Mouse (Mus musculus) stomach, postnatal 0 days (tissue): ENCODE data around the gene Hexim2. TPM values are rescaled to one million over a fixed set of nuclear protein-coding genes. Genes with fewer than 3 reads are reported as not detected.

ENCODE experiments used
- ATAC-seq: fragments of 200-750 bp; cut with Nextera tagmentation; 2 replicates; pipeline ENCODE4 v1.8.0; 2017; ENCODE audit not compliant: low FRiP score, low TSS enrichment
- DNase-seq: peaks from one replicate; pipeline ENCODE4 v3.0.0-alpha.2; 2016; ENCODE audit warnings: low spot score
- H3K27ac ChIP-seq: fragments of 300-500 bp; sonication (generic); replicated peaks from 2 replicates; pipeline ENCODE4 v1.5.1; 2014; ENCODE audit warnings: mild to moderate bottlenecking, control low read depth
- H3K27me3 ChIP-seq: fragments of 300-500 bp; sonication (generic); 2 replicates; pipeline ENCODE4 v1.6.1; 2014; ENCODE audit warnings: low read length; ENCODE audit not compliant: control insufficient read depth, insufficient read depth
- H3K36me3 ChIP-seq: fragments of 300-500 bp; sonication (generic); 2 replicates; pipeline ENCODE4 v1.6.1; 2014; ENCODE audit warnings: low read length, mixed read lengths; ENCODE audit not compliant: control insufficient read depth, insufficient read depth
- H3K4me1 ChIP-seq: fragments of 300-500 bp; sonication (generic); replicated peaks from 2 replicates; pipeline ENCODE4 v1.6.1; 2014; ENCODE audit warnings: antibody characterized with exemption; ENCODE audit not compliant: control insufficient read depth, insufficient read depth
- H3K4me2 ChIP-seq: fragments of 300-500 bp; sonication (generic); replicated peaks from 2 replicates; pipeline ENCODE4 v1.6.1; 2014; ENCODE audit warnings: low read depth, mild to moderate bottlenecking, control low read depth, moderate library complexity
- H3K4me3 ChIP-seq: fragments of 300-500 bp; sonication (generic); 2 replicates; pipeline ENCODE4 v1.5.1; 2014; ENCODE audit warnings: low read depth, low read length, control low read depth
- H3K9ac ChIP-seq: fragments of 300-500 bp; sonication (generic); 2 replicates; pipeline ENCODE4 v1.6.1; 2014; ENCODE audit warnings: mild to moderate bottlenecking, low read length, control low read depth, mixed read lengths
- H3K9me3 ChIP-seq: fragments of 300-500 bp; sonication (generic); 2 replicates; pipeline ENCODE4 v1.6.1; 2016; ENCODE audit warnings: low read length; ENCODE audit not compliant: control insufficient read depth
- CTCF ChIP-seq: IDR thresholded peaks from 2 replicates; pipeline ENCODE4 v1.5.1; 2016; ENCODE audit warnings: antibody characterized with exemption, low read depth, mild to moderate bottlenecking, moderate library complexity
- EP300 ChIP-seq: optimal IDR thresholded peaks from 2 replicates; pipeline ENCODE3; 2016; ENCODE audit warnings: antibody characterized with exemption
- WGBS: fragments of 180-500 bp; shearing (Covaris S2); extraction: QIAGEN DNeasy Blood & Tissue Kit; methylation state at CpG from one replicate; pipeline ENCODE4 v1.1.7; 2014; 5-methylcytosine and 5-hydroxymethylcytosine counted together
- polyA plus RNA-seq: library from polyadenylated mRNA; unstranded; fragments of >200 nt; fragmentation: Nextera tagmentation; extraction: Ambion mirVana; gene quantifications from 2 replicates; pipeline ENCODE4 v1.2.1, GENCODE M21; 2015

Hexim2 gene
- polyA plus RNA-seq, 1 experiment from 2014 or later = 3.7 TPM

- no peak overlapping the region for H3K27ac ChIP-seq
- H3K9me3 ChIP-seq = no peaks in the 10 kb centered on the region
- H3K36me3 ChIP-seq = no peaks in the 10 kb centered on the region
- peak; percentile 63 for DNase-seq
- H3K4me3 ChIP-seq = no peak overlapping the region
- no peak; the same call in 1 of the 2 replicates for ATAC-seq
- WGBS = 26% methylated on average over 9 of the region's 9 CpGs
- no peaks in the 10 kb centered on the region for H3K4me1 ChIP-seq
- H3K27me3 ChIP-seq = peaks cover 10% of the 10 kb centered on the region; the same call in 1 of the 2 replicates
- no peak overlapping the region for H3K4me2 ChIP-seq
- no peak for TF ChIP-seq EP300
- peak; percentile 99 for TF ChIP-seq CTCF
- no peak overlapping the region for H3K9ac ChIP-seq
Observed at GRCm38 (mm10) chr11:103168690-103169390, 36.6 kb downstream of the Hexim2 start.

GRCm38 (mm10) chr11:103169664-103170063, 37.4 kb downstream of the Hexim2 start:
- peaks cover 10% of the 10 kb centered on the region; the same call in 1 of the 2 replicates for H3K27me3 ChIP-seq
- no peak for ATAC-seq
- 91% methylated on average over 5 of the region's 5 CpGs for WGBS
- H3K36me3 ChIP-seq = no peaks in the 10 kb centered on the region
- H3K4me3 ChIP-seq = no peak overlapping the region
- H3K4me1 ChIP-seq = no peaks in the 10 kb centered on the region
- no peak for TF ChIP-seq CTCF
- no peak for TF ChIP-seq EP300
- no peak overlapping the region for H3K9ac ChIP-seq
- no peaks in the 10 kb centered on the region for H3K9me3 ChIP-seq
- H3K4me2 ChIP-seq = no peak overlapping the region
- no peak overlapping the region for H3K27ac ChIP-seq
- DNase-seq = no peak

GRCm38 (mm10) chr11:103170111-103170493, 37.9 kb downstream of the Hexim2 start:
- DNase-seq = no peak
- H3K4me1 ChIP-seq = no peaks in the 10 kb centered on the region
- no peaks in the 10 kb centered on the region for H3K36me3 ChIP-seq
- H3K27ac ChIP-seq = no peak overlapping the region
- 59% methylated on average over 3 of the region's 3 CpGs for WGBS
- H3K4me3 ChIP-seq = no peak overlapping the region
- H3K4me2 ChIP-seq = peak overlapping the region; percentile 92; the same call in 1 of the 2 replicates
- no peak overlapping the region for H3K9ac ChIP-seq
- no peak for ATAC-seq
- peaks cover 10% of the 10 kb centered on the region; the same call in 1 of the 2 replicates for H3K27me3 ChIP-seq
- TF ChIP-seq CTCF = no peak
- no peaks in the 10 kb centered on the region for H3K9me3 ChIP-seq

GRCm38 (mm10) chr11:103170494-103171285, 38.5 kb downstream of the Hexim2 start, which contains the start of gene Fmnl1:
TSS of gene Fmnl1 (plus strand) at chr11:103171107.
- Histone ChIP-seq H3K4me3 (peak within 1 kb of the TSS; percentile 56), H3K27me3 (peaks cover 10% of the 10 kb centered on the region; the same call in 1 of the 2 replicates), H3K4me2 (peak within 1 kb of the TSS; percentile 92), H3K27ac (no peak within 1 kb of the TSS), H3K9ac (peak within 1 kb of the TSS; percentile 58), H3K9me3 (no peaks in the 10 kb centered on the region), H3K36me3 (no peaks in the 10 kb centered on the region), H3K4me1 (no peaks in the 10 kb centered on the region)
- peak; percentile 49; the same call in 1 of the 2 replicates for ATAC-seq
- DNase-seq = peak; percentile 39
- TF ChIP-seq CTCF = no peak
- no peak for TF ChIP-seq EP300
- 1% methylated on average over 64 of the region's 84 CpGs for WGBS

GRCm38 (mm10) chr11:103171286-103171620, 39.0 kb downstream of the Hexim2 start:
- no peak for ATAC-seq
- H3K27me3 ChIP-seq = peaks cover 10% of the 10 kb centered on the region; the same call in 1 of the 2 replicates
- H3K4me3 ChIP-seq = peak overlapping the region; percentile 56
- TF ChIP-seq CTCF = no peak
- TF ChIP-seq EP300 = no peak
- DNase-seq = no peak
- H3K4me1 ChIP-seq = no peaks in the 10 kb centered on the region
- H3K4me2 ChIP-seq = peak overlapping the region; percentile 92
- H3K36me3 ChIP-seq = no peaks in the 10 kb centered on the region
- H3K9me3 ChIP-seq = no peaks in the 10 kb centered on the region
- WGBS = 6% methylated on average over 22 of the region's 23 CpGs
- H3K27ac ChIP-seq = no peak overlapping the region
- peak overlapping the region; percentile 58 for H3K9ac ChIP-seq
